Mouse (Mus musculus) midbrain, embryonic 10.5 days (tissue): ENCODE data around the gene Cdan1. TPM values are rescaled to one million over a fixed set of nuclear protein-coding genes. Genes with fewer than 3 reads are reported as not detected.
"Not testable (repeated sequence)": the region's sequence is repeated elsewhere in the genome, so short reads cannot be mapped to it uniquely, and the experiment has no call there.

Experiments
- DNase-seq: peaks from one replicate; pipeline ENCODE4 v3.0.0-alpha.2; 2017; ENCODE audit warnings: low spot score
- H3K27ac ChIP-seq: fragments of 300-500 bp; sonication (generic); replicated peaks from 2 replicates; pipeline ENCODE4 v1.5.1; 2016; ENCODE audit warnings: mild to moderate bottlenecking
- H3K27me3 ChIP-seq: fragments of 300-500 bp; sonication (generic); 2 replicates; pipeline ENCODE4 v1.6.1; 2016; ENCODE audit warnings: low read depth, mild to moderate bottlenecking; ENCODE audit not compliant: poor library complexity, severe bottlenecking
- H3K36me3 ChIP-seq: fragments of 300-500 bp; sonication (generic); 2 replicates; pipeline ENCODE4 v1.6.1; 2016; ENCODE audit warnings: mild to moderate bottlenecking, moderate library complexity
- H3K4me1 ChIP-seq: fragments of 300-500 bp; sonication (generic); 2 replicates; pipeline ENCODE4 v1.6.1; 2016
- H3K4me3 ChIP-seq: fragments of 300-500 bp; sonication (generic); 2 replicates; pipeline ENCODE4 v1.5.1; 2016; ENCODE audit warnings: mild to moderate bottlenecking, moderate library complexity
- H3K9me3 ChIP-seq: fragments of 300-500 bp; sonication (generic); replicated peaks from 2 replicates; pipeline ENCODE4 v1.6.1; 2016; ENCODE audit warnings: mild to moderate bottlenecking
- WGBS: fragments of 180-500 bp; shearing (Covaris S2); methylation state at CpG from one replicate; pipeline ENCODE4 v1.1.7; 2016; 5-methylcytosine and 5-hydroxymethylcytosine counted together
- polyA plus RNA-seq: library from polyadenylated mRNA; unstranded; fragments of >200 nt; fragmentation: Nextera tagmentation; extraction: Ambion mirVana; gene quantifications from 2 replicates; pipeline ENCODE4 v1.2.1, GENCODE M21; 2016

Cdan1 gene
- polyA plus RNA-seq, 1 experiment from 2014 or later: 5.0 TPM

DNA sequence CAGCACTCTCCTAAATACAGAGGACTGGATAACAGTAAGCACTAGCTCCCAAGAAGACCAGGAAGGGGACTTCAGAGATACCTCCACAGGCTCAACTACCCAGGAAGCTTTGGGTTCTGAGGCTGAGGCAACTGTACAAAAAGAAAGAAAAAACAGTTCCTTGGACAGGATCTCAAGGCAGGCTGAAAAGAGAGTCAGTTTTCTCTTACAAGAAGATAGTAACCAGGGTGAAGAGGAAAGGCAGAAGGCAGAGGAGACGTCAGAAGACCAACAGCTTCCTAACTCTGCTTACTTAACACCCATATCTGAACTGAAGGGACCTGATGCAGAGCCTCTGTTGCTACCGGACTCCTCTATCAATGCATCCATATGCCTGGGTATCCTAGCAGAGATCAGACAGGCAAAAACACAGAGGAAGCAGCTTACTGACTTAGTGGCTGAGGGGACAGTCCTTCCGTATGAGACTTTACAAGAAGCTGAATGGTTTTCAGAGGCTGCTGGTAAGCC is 149.5 kb downstream of the Cdan1 start:
- WGBS: 93% methylated on average over 3 of the region's 3 CpGs
- Histone ChIP-seq H3K27me3 (no peaks in the 10 kb centered on the region), H3K36me3 (peaks cover 21% of the 10 kb centered on the region), H3K9me3 (no peaks in the 10 kb centered on the region), H3K27ac (no peak overlapping the region), H3K4me3 (no peak overlapping the region), H3K4me1 (no peaks in the 10 kb centered on the region)
- DNase-seq: no peak

DNA sequence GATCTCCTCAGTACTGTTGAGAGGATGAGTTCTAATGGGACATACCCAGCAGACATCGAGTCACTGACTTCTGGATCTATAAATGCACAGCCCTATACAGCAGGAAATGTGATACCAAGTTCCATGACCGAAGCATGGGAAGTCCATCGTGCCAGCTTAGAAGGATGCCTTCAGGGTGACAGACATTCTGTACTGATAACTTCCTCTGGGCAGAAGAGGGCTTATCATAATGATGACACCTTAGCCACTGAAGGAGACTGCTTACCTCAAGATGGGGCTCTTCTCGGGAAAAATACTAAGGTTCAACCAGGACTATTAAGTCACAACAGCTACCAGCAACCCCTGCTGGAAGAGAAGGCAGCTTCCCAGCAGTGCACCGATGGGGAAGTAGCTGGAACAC is 152.2 kb downstream of the Cdan1 start:
- H3K27ac ChIP-seq: no peak overlapping the region
- H3K4me1 ChIP-seq: no peaks in the 10 kb centered on the region
- DNase-seq: no peak
- no peaks in the 10 kb centered on the region for H3K27me3 ChIP-seq
- H3K36me3 ChIP-seq: peaks cover 31% of the 10 kb centered on the region
- no peaks in the 10 kb centered on the region for H3K9me3 ChIP-seq
- no peak overlapping the region for H3K4me3 ChIP-seq
- WGBS: 89% methylated on average over 5 of the region's 5 CpGs

DNA sequence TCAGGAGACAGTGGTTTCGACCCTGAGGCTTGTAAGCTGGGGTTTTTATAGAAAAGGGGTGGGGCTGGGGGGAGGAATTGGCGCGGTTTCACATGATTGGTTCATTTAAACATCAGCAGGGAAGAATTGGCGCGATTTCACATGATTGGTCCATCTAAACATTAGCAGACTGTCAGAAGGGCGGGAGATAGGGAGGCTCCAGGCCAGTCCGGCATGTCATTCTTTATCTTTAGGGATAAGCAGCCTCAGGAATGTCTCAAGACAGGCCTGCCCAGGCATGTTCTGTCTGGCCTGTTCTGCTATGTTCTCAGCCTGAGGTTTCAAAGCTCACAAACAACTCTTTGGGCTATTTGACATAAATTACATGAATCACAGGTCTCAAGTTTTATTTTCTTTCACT is 168.8 kb downstream of the Cdan1 start:
- H3K9me3 ChIP-seq, H3K4me1 ChIP-seq, H3K4me3 ChIP-seq, H3K27me3 ChIP-seq, H3K36me3 ChIP-seq, H3K27ac ChIP-seq, DNase-seq: not testable (repeated sequence)
- WGBS: 91% methylated on average over 7 of the region's 7 CpGs

DNA sequence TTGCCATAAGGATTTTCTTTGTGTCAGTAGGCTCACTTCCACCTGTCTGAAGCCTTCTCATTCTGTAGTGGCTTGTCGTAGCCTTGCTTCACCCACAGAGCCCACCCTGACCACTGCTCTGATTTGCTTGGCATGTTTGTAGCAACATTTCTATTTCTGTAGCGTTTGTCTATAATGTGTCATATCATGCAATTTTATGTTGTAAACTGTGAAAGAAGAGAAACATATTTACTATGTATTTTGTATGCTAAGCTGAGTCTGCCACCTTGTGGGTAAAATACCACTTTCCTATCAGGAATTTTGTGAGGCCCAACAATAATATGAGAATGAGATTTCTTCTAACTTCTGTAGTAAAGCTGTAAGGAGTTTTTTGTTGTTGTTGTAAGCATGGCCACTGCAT is 179.7 kb downstream of the Cdan1 start:
- Histone ChIP-seq H3K4me1 (no peaks in the 10 kb centered on the region), H3K27ac (no peak overlapping the region), H3K4me3 (no peak overlapping the region), H3K27me3 (no peaks in the 10 kb centered on the region), H3K9me3 (no peaks in the 10 kb centered on the region), H3K36me3 (no peaks in the 10 kb centered on the region)
- no peak for DNase-seq
- WGBS: 84% methylated on average over 2 of the region's 2 CpGs

DNA sequence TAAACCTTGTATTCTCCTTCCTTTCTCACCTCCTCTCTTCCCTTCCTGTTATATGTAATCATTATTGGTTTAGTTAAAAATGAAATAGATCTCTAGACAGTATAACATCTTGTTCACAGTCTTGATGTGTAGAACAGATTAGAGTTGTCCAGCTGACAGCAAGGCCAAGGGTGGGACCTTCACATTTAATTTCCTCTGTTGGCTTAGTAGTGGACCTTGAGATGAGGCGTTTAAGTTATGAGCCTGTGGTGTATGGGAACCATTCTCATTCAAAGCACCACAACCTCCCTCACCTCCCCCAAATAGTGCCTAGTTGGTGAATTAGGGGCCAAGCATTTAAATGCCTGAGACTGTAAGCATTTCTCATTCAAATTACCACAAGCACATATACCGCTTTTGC is 182.5 kb downstream of the Cdan1 start:
- no peak for DNase-seq

More for the DNA sequence above, 182.5 kb downstream of the Cdan1 start:
- 97% methylated on average over 2 of the region's 2 CpGs for WGBS
- Histone ChIP-seq H3K27me3 (no peaks in the 10 kb centered on the region), H3K4me3 (no peak overlapping the region), H3K27ac (no peak overlapping the region), H3K36me3 (no peaks in the 10 kb centered on the region), H3K9me3 (no peaks in the 10 kb centered on the region), H3K4me1 (no peaks in the 10 kb centered on the region)

Other genes starting within 250 kb of the Cdan1 start
- 41.0 and 41.6 TPM in 2 replicates for gene Haus2, start 240.7 kb downstream of the Cdan1 start, polyA plus RNA-seq
- gene Lrrc57, start 240.6 kb downstream of the Cdan1 start, polyA plus RNA-seq: 31.1 and 33.7 TPM in 2 replicates
- 2.1 and 2.2 TPM in 2 replicates for gene Stard9, start 221.0 kb downstream of the Cdan1 start, polyA plus RNA-seq
- 4.0 and 5.0 TPM in 2 replicates for gene Ttbk2, start 476 bp upstream of the Cdan1 start, polyA plus RNA-seq
- gene Ubr1, start 120.6 kb upstream of the Cdan1 start, polyA plus RNA-seq: 23.2 and 28.7 TPM in 2 replicates
- gene Tmem62, start 126.9 kb upstream of the Cdan1 start, polyA plus RNA-seq: 3.3 and 5.4 TPM in 2 replicates
- gene Ccndbp1, start 158.3 kb upstream of the Cdan1 start, polyA plus RNA-seq: 34.4 and 44.9 TPM in 2 replicates
- 6.3 and 7.4 TPM in 2 replicates for gene Epb42, start 186.9 kb upstream of the Cdan1 start, polyA plus RNA-seq
- gene Tgm5, start 235.7 kb upstream of the Cdan1 start, polyA plus RNA-seq: not detected in 2 replicates